Mouse (Mus musculus) erythroblast, embryonic 14.5 days (primary cell): ENCODE data around the gene Slc25a25.

Experiments
- GATA1 ChIP-seq: IDR thresholded peaks from 2 replicates; pipeline ENCODE4 v1.6.1; 2012; ENCODE audit warnings: low read length, inconsistent platforms, mixed read lengths
- TAL1 ChIP-seq: IDR thresholded peaks from 3 replicates; pipeline ENCODE4 v1.6.1; 2012; ENCODE audit warnings: low read length, inconsistent platforms, mixed read lengths

DNA sequence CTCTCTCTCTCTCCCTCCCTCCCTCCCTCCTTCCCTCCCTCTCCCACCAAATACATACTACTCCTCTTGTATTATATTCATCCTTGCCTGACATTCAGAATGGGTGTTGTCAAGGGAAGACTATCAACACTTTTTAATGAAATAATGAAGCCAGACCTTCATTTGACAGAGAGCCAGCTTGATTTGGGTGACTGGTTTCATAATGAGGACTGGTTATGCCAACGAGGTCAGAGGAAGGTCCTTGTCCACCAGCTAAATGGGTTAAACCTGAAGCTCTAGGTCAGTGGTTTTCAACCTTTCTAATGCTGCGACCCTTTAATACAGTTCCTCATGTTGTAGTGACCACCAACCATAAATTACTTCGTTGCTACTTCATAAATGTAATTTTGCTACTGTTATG is 12.5 kb downstream of the Slc25a25 start:
- no peak for TF ChIP-seq GATA1
- TF ChIP-seq TAL1 = no peak
